Mouse (Mus musculus) liver, postnatal 0 days (tissue): ENCODE results near the gene F2r.

ENCODE experiments used
- CTCF ChIP-seq: sonication (generic); IDR thresholded peaks from 2 replicates; pipeline ENCODE4 v1.5.1; 2016; ENCODE audit warnings: antibody characterized with exemption, low read depth
- EP300 ChIP-seq: IDR thresholded peaks from 2 replicates; pipeline ENCODE4 v1.6.1; 2016; ENCODE audit warnings: antibody characterized with exemption, low read depth, mild to moderate bottlenecking

- TF ChIP-seq EP300: no peak
- no peak for TF ChIP-seq CTCF
Measured at GRCm38 (mm10) chr13:95584898-95585297, 33.4 kb downstream of the F2r start.
